Mouse (Mus musculus) adrenal gland, adult 8-10 months (tissue): ENCODE measurements around the gene Col16a1. TPM values are rescaled to one million over a fixed set of nuclear protein-coding genes. Genes with fewer than 3 reads are reported as not detected.

Experiments used
- DNase-seq: peaks from one replicate; pipeline ENCODE4 v3.0.0; 2022
- total RNA-seq, 4 experiments: library from RNA; stranded (reverse); gene quantifications; 2 replicates each; pipeline ENCODE4 v1.2.4; 2022

Col16a1 gene
- total RNA-seq = 10 to 100 TPM in 3 of 4 experiments, 1 to 10 TPM in 1; 10.0 to 31.9 (median 19.9) TPM

DNA sequence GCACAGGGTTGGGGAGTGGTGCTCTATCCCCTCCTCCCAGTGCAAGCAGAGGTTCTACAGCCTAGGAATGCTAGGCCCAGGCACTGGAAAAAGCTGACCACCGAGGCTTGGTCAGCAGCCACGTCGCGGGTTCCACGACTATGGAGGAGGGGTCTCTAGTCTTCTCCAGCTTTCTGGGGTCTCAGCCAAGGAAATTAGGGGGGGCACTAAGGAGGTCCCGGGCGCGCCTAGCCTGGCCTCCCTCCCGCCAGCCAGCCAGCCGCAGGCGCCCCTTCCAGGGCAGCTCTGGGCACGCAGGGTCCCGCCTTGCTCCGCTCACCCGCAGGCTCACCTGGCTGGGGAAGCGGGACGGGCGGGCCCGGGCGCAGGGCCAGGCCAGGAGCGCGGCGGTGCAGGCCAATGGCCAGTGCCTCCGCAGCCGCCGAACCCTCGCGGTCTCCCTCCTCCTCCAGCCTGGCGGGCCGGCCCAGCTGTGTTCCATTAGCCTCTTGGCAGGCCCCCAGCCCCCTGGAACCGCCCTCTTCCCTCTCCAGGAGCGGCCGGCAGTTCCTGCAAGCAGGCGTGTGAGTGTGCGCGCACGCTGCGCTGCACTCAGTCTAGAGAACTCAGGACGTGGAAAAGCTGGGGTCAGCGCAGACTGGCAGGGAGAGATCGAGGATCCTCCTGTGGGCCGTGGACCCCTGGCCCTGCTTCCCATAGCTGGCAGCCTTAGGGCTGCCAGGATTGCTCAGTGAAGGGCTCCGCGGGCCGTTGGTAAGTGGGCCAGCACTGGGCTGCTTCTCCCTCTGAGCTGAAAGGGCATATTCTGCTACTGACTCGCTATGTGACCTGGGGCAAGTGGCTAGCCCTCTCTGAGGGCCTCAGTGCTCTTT, at the start of gene Col16a1:
Gene Col16a1, plus strand, starts transcription at position 510 of the 872 bp plus-strand sequence.
- DNase-seq = peak; percentile 68

DNA sequence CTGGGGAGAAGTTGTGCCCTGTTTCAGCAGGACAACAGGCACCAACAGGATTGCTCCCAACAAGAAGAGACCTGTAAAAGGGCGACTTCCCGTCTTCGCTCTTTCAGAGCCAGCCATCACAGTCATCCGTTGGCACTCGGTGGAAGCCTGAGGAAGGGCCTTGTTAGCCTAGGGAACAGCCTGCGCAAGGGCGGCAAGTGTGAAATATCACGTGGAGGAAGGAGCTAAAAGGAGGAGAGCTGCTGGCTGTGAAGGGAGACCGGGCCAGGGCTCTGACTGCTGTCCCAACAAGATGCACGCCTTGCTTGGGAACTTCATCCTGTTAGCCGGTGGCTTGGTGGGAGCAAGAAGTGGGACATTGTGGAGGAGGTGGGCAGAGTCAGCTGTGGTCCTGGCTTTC, 49.5 kb upstream of the Col16a1 start:
- DNase-seq = no peak

DNA sequence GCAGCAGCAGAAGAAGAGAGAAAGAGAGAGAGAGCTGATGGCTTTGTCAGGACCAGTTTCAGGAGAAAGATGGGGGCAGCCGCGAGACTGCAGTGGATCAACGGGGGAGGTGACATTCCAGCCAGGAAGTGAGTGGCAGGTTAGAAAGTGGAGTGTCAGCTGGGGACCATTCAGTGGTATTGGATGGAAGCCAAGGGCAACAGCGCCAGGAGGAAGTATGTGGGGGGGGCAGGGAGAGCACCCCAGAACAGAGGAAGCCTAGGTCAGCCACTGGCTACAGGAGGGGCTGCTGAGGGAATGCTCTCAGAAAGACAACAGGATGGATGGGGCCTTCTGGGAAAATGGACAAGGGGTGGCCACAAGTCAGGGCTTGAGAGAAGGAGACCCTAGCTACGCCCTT, 45.9 kb upstream of the Col16a1 start:
- DNase-seq = no peak

DNA sequence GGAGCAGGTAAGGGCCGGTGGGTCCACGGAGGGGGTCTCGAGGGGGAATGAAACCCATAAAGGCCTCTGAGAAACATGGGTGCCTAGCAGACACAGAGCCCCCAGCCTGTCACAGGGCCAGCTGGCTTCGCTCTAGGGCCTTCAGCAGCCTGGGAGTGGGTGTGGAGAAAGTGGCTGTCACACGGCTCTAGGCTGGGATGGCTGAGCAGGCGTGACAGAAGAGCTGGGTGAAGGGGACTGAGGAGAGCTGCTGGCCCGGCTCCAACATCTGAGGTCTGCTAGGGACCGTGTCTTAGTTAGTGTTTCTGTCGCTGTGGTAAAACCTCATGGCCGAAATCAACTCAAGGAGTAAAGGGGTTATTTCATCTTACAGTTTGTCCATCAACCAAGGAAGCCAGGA, 45.5 kb upstream of the Col16a1 start:
- DNase-seq = no peak

DNA sequence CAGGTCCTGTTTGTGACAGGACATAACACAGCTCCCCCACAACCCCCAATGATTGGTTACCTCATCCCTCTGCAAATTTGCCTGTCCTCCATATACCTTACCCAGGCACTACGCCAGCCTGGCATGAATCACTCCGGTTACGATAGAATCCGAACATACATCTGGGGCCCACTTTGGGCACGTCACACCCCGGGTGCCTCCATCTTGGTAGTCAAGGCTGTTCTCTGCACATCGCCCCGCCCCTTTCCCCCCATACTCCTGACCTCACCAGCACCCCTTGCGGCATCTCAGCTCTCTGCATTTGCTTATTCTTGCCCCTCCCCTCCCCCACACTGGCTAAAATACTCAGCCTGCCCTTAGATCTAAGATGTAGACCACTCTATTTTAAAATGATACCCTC, 42.0 kb upstream of the Col16a1 start:
- DNase-seq = no peak

DNA sequence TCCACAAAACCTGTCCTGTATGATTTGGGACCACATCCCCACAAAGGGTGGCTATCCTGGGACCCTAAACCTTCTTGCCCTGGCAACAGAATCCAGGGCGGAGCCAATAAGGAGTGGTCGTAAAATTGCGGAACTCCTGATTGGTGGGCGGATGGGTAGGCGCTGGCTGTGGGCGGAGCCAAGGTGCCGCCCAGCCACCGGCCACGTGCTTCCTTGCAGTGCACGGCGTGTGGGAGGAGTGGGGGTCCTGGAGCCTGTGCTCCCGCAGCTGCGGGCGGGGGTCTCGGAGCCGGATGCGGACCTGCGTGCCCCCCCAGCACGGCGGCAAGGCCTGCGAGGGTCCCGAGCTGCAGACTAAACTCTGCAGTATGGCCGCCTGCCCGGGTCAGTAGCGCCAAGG, 41.1 kb upstream of the Col16a1 start:
- no peak for DNase-seq

DNA sequence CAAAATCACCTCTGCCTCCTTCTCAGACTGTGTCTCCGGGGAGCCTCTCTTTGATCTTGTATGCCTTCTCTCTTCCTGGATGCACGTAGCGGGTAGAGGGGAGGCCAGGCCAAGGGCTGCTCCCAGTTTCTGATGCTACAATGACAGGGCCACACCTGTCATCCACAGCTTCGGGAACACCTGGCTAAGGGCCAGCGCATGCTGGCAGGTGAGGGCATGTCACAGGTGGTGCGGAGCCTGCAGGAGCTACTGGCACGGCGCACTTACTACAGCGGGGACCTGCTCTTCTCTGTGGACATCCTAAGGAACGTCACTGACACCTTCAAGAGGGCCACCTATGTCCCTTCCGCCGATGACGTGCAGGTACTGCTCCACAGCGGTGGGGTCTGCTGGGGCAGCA, 38.6 kb upstream of the Col16a1 start:
- no peak for DNase-seq

DNA sequence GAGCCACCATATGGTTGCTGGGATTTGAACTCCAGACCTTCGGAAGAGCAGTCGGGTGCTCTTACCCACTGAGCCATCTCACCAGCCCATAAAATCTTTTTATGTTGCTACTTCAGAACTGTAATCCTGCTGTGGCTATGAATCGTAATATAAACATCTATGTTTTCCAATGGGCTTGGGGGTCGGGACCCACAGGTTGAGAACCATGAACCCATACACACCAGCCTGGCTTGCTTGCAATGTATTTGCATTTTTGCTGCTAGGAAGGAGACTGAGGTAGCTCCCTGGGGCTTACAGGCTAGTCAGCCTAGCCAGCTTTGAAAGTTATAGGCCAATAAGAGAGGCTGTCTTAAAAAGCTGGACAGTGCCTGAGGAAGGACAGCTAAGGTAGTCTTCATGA, 36.9 kb upstream of the Col16a1 start:
- DNase-seq = no peak

DNA sequence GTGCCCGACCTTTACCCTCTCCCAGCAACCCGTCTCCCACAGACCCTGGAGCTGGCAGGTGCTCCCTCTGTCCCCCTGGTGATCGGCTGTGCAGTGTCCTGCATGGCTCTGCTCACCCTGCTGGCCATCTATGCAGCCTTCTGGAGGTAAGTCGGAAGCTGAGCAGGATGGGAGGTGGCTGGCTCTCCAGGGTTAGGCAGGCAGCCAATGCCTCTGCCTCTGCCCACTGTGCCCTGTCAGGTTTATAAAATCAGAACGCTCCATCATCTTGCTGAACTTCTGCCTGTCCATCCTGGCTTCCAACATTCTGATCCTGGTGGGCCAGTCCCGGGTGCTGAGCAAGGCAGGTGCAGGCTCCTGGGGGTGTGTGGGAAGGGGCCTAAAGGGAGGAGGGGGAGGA, 35.4 kb upstream of the Col16a1 start:
- DNase-seq = no peak

DNA sequence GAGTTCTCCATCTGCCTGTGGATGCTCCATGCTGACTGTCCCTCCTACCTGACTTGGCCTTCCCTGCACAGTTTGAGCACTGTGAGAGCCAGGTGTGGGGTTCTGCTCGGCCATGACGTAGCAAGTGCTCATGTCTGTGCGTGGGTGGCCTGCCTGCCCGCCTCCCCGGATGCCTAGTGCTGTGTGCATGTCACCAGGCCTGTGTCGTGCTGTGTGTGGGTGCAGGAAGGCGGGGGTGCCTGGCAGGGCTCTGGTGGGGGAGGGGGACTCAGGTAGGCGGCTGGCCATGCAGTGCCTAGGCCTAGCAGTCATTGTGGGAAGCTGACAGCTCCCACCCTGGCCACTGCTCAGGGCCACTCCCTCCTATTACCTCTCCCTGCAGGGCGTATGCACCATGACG, 34.5 kb upstream of the Col16a1 start:
- DNase-seq = no peak

DNA sequence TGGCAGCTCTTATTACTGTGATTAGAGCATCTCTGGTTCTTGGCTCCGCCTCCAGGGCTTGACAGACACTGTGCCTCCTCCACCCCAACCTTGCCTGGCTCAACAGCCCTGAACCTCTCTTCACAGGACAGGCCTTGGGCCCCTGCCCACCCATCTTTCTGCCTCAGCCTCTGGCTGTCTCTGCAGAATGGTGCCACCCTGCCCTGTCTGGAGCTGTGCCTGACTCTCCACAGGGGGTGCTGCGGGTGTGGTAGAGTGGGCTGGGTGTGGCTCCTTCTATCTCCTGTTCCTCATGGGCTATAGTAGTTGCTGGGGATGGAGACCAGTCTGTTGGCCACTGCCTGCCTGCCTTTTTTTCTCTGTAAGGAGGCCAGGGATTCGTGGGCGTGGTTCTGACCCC, 31.6 kb upstream of the Col16a1 start:
- no peak for DNase-seq

DNA sequence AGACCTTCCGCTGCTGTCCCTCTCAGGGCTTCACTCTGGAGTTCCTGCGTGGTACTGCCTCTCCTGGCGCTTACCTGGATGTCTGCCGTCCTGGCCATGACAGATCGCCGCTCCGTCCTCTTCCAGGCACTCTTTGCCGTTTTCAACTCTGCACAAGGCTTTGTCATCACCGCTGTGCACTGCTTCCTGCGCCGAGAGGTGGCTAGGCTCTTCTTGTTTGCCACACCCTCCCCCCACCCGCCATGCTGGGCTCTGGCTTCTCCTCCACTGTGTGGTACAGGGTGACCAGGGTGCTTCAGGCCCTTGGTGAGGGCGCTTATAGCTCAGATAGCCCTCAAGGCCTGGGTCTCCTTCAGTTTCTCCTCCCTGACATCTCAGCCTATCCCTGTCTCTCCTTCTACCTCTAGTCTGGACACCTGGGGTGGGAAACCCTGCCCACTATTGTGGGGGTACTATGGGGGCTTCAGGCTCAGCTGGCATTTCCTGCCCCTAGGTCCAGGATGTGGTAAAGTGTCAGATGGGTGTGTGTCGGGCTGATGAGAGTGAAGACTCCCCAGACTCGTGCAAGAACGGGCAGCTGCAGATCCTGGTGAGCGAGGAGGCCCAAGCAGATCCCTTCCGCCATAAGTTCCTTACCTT, 30.5 kb upstream of the Col16a1 start:
- no peak for DNase-seq

DNA sequence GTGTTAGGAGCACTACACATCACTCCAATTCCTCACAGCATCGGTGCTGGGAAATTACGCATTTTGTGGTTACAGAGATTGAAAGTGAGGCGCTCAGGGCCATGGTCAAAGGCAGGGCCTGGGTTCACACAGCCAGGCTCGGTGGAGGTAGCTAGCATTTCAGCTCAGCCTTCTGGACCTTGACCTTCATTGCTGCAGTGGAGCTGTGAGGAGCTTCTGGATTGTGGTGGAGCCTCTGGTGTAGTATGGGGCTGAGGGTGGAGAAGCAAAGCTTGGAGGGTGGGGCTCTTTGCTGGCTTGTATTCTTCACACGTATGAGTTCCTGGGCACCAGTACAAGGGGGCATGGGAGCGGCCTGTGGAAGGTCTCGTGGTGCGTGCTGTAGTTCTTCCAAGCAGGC, 24.7 kb upstream of the Col16a1 start:
- peak; percentile 42 for DNase-seq

DNA sequence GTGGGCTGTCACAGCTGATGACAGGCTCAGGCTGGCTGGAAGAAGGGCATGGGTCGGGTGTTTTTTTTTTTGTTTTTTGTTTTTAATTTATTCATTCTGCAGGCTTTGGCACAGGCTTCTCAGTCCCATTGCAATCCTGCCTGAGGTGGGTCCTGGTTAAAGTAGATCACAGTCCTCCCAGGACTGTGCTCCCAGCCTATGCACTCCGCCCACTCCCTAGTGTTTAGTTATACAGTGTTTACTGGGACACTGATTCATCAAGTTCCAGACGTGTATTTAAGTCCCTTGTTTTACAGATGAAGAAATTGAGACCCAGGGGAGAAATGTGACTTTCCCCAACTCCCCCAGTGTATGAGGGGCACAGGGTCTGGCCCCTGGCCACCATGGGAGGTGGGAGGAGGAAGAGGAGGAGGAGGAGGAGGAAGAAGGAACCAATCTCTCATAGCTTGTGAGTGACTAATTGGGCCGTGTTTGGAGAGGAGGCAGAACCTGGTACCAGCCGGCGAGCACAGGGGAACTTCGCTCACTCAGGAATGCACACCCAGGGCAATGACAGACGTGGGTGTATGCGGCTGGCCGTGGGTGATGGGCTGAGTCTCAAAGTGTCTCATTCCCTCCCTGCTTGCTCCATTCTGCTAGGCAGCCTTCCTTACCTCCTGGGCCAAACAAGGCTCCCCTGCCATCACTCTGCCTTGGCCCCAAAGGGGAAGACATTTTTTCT, 24.0 kb upstream of the Col16a1 start:
- no peak for DNase-seq

DNA sequence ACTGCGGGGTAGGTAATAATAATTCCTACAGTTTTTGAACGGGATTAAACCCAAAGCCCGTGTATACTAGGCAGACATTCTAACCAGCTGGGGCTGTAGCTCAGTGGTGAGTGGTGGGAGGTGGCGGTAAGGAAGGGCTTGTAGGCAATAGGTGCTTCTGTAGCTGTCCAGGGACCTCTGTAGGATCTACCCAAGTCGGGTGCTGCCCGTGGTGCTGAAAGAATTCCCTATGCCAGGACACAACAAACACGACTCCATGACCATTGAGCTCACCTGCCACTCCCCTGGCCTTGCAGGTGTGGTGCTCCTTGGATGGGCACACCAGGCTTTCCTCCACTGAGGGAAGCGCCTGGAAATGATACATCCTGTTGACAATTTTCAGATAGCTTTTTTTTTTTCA, 22.1 kb upstream of the Col16a1 start:
- DNase-seq = no peak

DNA sequence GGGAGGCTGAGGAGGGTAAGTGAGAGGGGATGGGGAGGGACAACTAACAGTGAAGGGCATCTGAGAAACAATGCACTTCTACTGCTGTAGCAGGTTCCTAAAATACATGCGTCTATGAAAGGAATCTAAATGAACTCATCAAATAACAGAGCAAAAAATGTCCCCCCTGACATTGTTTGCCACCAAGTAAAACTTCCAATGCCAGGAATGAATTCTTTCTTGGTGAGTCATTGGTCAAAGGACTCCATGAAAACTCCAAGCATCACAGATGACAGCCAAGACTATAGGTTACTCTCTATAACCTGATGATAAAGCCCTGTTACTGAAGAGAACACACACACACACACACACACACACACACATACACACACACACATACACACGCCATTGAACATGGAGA, 16.5 kb upstream of the Col16a1 start:
- no peak for DNase-seq

DNA sequence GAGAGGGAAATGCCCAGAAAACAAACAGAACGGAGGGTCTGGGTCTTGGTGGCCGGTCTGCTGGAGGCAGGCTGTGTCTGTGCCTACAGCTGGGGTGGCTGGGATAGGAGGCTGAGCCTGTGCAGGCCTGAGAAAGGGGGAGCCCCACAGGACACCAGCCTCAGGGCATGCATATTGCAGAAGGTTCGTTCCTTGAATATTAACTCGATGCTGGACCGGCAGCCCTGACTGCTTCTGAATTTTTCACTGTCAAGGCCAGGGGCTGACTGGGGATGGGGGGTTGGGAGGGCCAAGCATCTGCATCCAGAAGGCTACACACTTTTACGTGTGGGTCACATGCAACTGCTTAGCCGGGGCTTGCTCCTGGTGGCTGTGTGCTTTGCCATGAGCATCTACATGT, 14.1 kb upstream of the Col16a1 start:
- DNase-seq = no peak

DNA sequence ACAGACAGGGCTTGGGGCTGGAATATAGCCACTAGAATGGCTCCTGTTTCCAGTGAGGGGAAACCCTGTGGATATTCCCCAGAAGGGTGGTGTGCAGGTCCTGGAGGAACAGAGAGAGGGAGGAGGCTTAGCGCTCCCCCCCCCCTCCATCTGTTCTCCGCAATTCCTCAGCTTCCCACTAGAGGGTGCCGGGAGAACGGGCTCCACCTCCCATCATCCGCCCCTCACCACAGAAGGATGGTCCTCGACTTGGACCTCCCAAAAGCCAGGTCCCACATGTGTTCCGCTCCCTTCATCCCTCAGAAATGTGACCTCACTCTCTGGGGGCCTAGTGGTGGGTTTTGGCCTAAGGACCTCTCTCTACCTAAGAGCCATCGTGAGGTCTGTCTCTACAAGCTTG, 11.5 kb upstream of the Col16a1 start:
- no peak for DNase-seq

DNA sequence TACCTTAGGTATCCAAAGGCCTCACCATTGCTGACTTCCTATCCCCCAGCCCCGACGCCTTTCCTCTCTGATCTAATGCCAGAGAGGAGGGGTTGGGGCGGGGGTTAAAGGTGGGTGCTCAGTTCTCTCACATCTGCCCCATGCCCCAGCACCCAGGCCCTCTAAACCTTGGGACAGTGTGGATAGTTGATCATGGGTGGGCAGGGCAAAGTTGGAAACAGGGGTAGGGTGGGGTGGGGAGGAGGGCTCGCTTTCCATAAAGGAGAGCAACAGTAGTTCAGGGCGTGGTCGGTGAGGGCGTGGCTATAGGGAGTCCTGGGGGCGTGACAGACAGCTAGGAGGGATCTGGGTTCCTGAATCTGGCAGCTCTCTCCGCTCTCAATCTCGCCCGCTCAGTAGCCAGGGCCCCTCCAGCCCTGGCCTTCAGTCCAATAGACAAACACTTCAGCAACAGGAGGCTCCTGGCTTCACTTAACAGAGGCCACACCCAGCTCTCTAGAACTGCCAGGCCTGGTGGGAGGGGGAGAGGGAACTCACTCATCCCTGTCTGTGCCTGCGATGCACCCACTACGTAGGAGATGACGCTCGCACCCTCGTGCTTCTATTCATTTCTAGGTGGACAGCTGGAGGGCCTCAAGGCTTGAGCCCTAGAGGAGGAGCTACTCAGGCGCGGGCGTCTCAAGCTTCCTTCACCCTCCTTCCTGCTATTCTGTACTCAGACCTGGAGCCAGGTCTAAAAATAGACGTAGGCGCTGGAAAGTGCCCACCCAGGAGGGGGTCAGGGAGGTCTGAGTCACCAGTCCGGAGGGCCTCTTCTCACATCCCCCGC, 10.9 kb upstream of the Col16a1 start:
- DNase-seq = peak; percentile 46

DNA sequence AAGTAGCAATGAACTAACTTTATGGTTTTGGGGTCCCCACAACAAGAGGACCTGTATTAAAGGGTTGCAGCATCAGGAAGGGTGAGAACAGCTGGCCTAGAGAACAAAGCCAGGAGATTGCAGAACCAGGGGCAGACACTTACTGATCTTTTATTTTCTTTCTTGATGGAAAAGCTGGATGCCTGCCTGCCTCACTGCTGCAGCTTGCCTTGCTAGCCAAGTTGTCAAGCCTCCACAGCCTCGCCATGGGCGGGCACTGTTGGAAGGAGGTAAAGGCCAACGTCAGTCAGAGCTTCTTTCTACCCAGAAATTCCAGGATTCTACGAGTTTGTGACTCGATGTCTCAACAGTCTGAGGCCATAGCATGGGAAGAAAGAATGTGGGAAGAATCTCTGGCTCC, 8.3 kb upstream of the Col16a1 start:
- no peak for DNase-seq

DNA sequence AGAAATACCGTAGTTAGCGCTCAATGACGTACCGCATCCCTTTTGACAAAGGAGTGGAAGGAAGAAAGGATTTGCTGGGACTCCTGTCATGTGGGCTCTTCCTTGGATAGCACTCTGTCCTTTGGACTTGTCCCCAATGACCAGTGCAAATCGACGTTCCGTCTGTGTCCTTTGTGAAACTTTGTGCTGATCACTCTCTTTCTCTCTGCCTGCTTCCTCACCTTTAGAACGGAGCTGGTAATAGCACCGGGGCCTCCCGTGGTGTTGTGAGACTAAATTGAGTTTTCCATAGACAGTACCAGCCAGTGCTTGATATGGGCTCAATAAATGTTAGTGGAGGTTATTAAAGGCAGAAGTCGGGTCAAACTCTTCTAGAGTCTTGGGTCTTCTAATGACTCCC, 6.6 kb upstream of the Col16a1 start:
- no peak for DNase-seq

DNA sequence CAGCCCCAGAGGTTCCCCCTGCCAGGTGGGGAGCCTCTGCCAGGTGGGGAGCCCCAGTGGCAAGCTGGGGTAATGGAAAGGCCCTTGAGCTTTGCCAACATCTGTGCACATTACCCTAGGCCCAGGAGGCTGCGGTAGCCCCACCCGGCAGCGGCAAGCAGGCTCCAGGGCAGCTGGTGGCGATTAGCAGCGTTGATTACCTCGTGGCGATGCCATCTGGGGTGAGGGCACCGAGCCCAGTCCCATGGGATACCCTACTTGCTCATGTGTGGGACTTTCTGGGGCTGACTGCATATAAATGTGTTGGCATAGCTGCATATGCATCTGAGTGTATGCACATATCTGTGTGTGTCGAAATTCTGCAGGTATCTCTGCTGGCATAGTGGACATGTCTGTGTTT, 3.4 kb upstream of the Col16a1 start:
- no peak for DNase-seq

DNA sequence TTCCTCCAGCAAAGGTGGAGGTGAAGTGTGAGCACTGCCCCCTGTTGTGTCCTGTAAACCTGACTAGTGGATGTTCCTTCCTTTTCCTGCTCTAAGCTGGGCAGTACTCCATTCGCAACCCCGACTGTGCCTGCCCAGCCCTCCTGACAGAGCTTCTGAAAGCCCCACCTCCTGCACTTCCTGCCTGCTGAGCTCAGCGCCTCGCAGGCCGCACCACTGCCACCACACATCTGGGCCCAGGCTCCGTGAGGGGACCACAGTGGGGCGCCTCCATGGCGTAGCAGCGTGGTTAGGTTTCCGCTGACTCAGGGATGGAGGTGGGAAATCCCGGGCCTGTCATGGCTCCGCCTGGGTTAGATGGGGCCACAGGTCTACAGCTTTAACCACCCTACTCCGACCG, 2.0 kb upstream of the Col16a1 start:
- DNase-seq = no peak
